Mouse (Mus musculus) heart, postnatal 0 days (tissue): ENCODE results near the gene Tdrd1. TPM values are rescaled to one million over a fixed set of nuclear protein-coding genes. Genes with fewer than 3 reads are reported as not detected.

Experiments
- ATAC-seq: fragments of 200-750 bp; cut with Nextera tagmentation; 2 replicates; pipeline ENCODE4 v1.8.0; 2017; ENCODE audit warnings: low read depth, moderate number of reproducible peaks, moderate library complexity; ENCODE audit not compliant: insufficient read depth
- DNase-seq: peaks from one replicate; pipeline ENCODE4 v3.0.0-alpha.2; 2016; ENCODE audit warnings: low spot score
- H3K27ac ChIP-seq: fragments of 300-500 bp; sonication (generic); 2 replicates; pipeline ENCODE4 v1.5.1; 2014; ENCODE audit warnings: low read depth, mild to moderate bottlenecking
- H3K27me3 ChIP-seq: fragments of 300-500 bp; sonication (generic); 2 replicates; pipeline ENCODE4 v1.6.1; 2014; ENCODE audit warnings: low read length, mixed read lengths; ENCODE audit not compliant: control insufficient read depth, insufficient read depth
- H3K36me3 ChIP-seq: fragments of 300-500 bp; sonication (generic); replicated peaks from 2 replicates; pipeline ENCODE4 v1.6.1; 2014; ENCODE audit warnings: low read length, mixed read lengths; ENCODE audit not compliant: control insufficient read depth, insufficient read depth
- H3K4me1 ChIP-seq: fragments of 300-500 bp; sonication (generic); 2 replicates; pipeline ENCODE4 v1.6.1; 2014; ENCODE audit warnings: antibody characterized with exemption; ENCODE audit not compliant: control insufficient read depth, insufficient read depth
- H3K4me2 ChIP-seq: fragments of 300-500 bp; sonication (generic); 2 replicates; pipeline ENCODE4 v1.6.1; 2014; ENCODE audit warnings: low read depth, mild to moderate bottlenecking, low read length, moderate library complexity
- H3K4me3 ChIP-seq: fragments of 300-500 bp; sonication (generic); 2 replicates; pipeline ENCODE4 v1.5.1; 2014; ENCODE audit warnings: low read depth, low read length
- H3K9ac ChIP-seq: fragments of 300-500 bp; sonication (generic); replicated peaks from 2 replicates; pipeline ENCODE4 v1.6.1; 2014; ENCODE audit warnings: low read depth, low read length, mixed read lengths
- H3K9me3 ChIP-seq: fragments of 300-500 bp; sonication (generic); replicated peaks from 2 replicates; pipeline ENCODE4 v1.6.1; 2016; ENCODE audit warnings: low read length; ENCODE audit not compliant: control insufficient read depth
- CTCF ChIP-seq: IDR thresholded peaks from 2 replicates; pipeline ENCODE4 v1.5.1; 2016; ENCODE audit warnings: antibody characterized with exemption, control low read depth, low read depth
- EP300 ChIP-seq: IDR thresholded peaks from 2 replicates; pipeline ENCODE4 v1.6.1; 2016; ENCODE audit warnings: antibody characterized with exemption, low read depth
- WGBS: fragments of 180-500 bp; shearing (Covaris S2); extraction: QIAGEN DNeasy Blood & Tissue Kit; methylation state at CpG from one replicate; pipeline ENCODE4 v1.1.7; 2014; 5-methylcytosine and 5-hydroxymethylcytosine counted together
- polyA plus RNA-seq: library from polyadenylated mRNA; unstranded; fragments of >200 nt; fragmentation: Nextera tagmentation; extraction: Ambion mirVana; gene quantifications from 2 replicates; pipeline ENCODE4 v1.2.1, GENCODE M21; 2015
- total RNA-seq: library from RNA; depleted of rRNA; stranded (reverse); fragments of >200 nt; gene quantifications from 2 replicates; pipeline ENCODE4 v1.2.3, GENCODE M21; 2014; ENCODE audit warnings: low replicate concordance

Gene Tdrd1
- total and polyA plus RNA-seq, 2 experiments from 2014 or later, result 0.10 TPM; not detected in 1

GRCm38 (mm10) chr19:56904095-56904494 is 78.1 kb downstream of the Tdrd1 start:
- Histone ChIP-seq H3K27me3 (no peaks in the 10 kb centered on the region), H3K4me3 (no peak overlapping the region), H3K36me3 (no peaks in the 10 kb centered on the region), H3K4me1 (no peaks in the 10 kb centered on the region), H3K4me2 (no peak overlapping the region), H3K27ac (no peak overlapping the region), H3K9me3 (no peaks in the 10 kb centered on the region), H3K9ac (no peak overlapping the region)
- no peak for ATAC-seq
- no peak for DNase-seq
- TF ChIP-seq EP300 (no peak), CTCF (no peak)
- WGBS, result 51% methylated on average over 3 of the region's 3 CpGs

GRCm38 (mm10) chr19:56905395-56905794 is 79.4 kb downstream of the Tdrd1 start:
- Histone ChIP-seq H3K27ac (no peak overlapping the region), H3K27me3 (0 out of 2 replicates have a peak, but pooled peaks cover under 1% of the 10 kb centered on the region), H3K4me2 (no peak overlapping the region), H3K9me3 (no peaks in the 10 kb centered on the region), H3K4me3 (no peak overlapping the region), H3K36me3 (no peaks in the 10 kb centered on the region), H3K9ac (no peak overlapping the region), H3K4me1 (no peaks in the 10 kb centered on the region)
- 73% methylated on average over 7 of the region's 7 CpGs for WGBS
- ATAC-seq (no peak), DNase-seq (no peak)
- TF ChIP-seq CTCF (no peak), EP300 (no peak)

GRCm38 (mm10) chr19:56907850-56908249 is 81.8 kb downstream of the Tdrd1 start:
- Histone ChIP-seq H3K36me3 (no peaks in the 10 kb centered on the region), H3K4me2 (no peak overlapping the region), H3K27me3 (0 out of 2 replicates have a peak, but pooled peaks cover 5% of the 10 kb centered on the region), H3K4me3 (no peak overlapping the region), H3K9ac (no peak overlapping the region), H3K27ac (no peak overlapping the region), H3K9me3 (no peaks in the 10 kb centered on the region), H3K4me1 (no peaks in the 10 kb centered on the region)
- no peak for TF ChIP-seq EP300
- TF ChIP-seq CTCF, result no peak
- DNase-seq (no peak), ATAC-seq (no peak)
- 66% methylated on average over 3 of the region's 3 CpGs for WGBS

GRCm38 (mm10) chr19:56908472-56909270 is 82.7 kb downstream of the Tdrd1 start:
- peak; percentile 55 for DNase-seq
- H3K4me3 ChIP-seq, result no peak overlapping the region
- ATAC-seq, result peak; percentile 60
- no peaks in the 10 kb centered on the region for H3K9me3 ChIP-seq
- H3K4me2 ChIP-seq, result no peak overlapping the region
- H3K9ac ChIP-seq, result no peak overlapping the region
- no peaks in the 10 kb centered on the region for H3K36me3 ChIP-seq
- H3K4me1 ChIP-seq, result no peaks in the 10 kb centered on the region
- WGBS, result 67% methylated on average over 17 of the region's 17 CpGs
- H3K27ac ChIP-seq, result no peak overlapping the region
- TF ChIP-seq EP300 (no peak), CTCF (peak; percentile 89)
- H3K27me3 ChIP-seq, result 0 out of 2 replicates have a peak, but pooled peaks cover 5% of the 10 kb centered on the region

- 54% methylated on average over 11 of the region's 11 CpGs for WGBS
- no peak overlapping the region for H3K4me2 ChIP-seq
- H3K27me3 ChIP-seq, result 0 out of 2 replicates have a peak, but pooled peaks cover 5% of the 10 kb centered on the region
- H3K9me3 ChIP-seq, result no peaks in the 10 kb centered on the region
- H3K27ac ChIP-seq, result no peak overlapping the region
- ATAC-seq (no peak), DNase-seq (no peak)
- no peak overlapping the region for H3K9ac ChIP-seq
- TF ChIP-seq EP300 (no peak), CTCF (no peak)
- H3K4me3 ChIP-seq, result no peak overlapping the region
- H3K36me3 ChIP-seq, result no peaks in the 10 kb centered on the region
- no peaks in the 10 kb centered on the region for H3K4me1 ChIP-seq
Observed at GRCm38 (mm10) chr19:56910561-56910960, 84.6 kb downstream of the Tdrd1 start.
